Mouse (Mus musculus) embryonic facial prominence, embryonic 10.5 days (tissue): ENCODE measurements around the gene Lipt2. TPM values are rescaled to one million over a fixed set of nuclear protein-coding genes. Genes with fewer than 3 reads are reported as not detected.

Experiments used
- DNase-seq: peaks from one replicate; pipeline ENCODE4 v3.0.0-alpha.2; 2017; ENCODE audit warnings: low spot score
- H3K27ac ChIP-seq: fragments of 300-500 bp; sonication (generic); replicated peaks from 2 replicates; pipeline ENCODE4 v1.5.1; 2016; ENCODE audit warnings: mild to moderate bottlenecking
- H3K27me3 ChIP-seq: fragments of 300-500 bp; sonication (generic); replicated peaks from 2 replicates; pipeline ENCODE4 v1.6.1; 2016; ENCODE audit warnings: low read depth, mild to moderate bottlenecking; ENCODE audit not compliant: poor library complexity, severe bottlenecking
- H3K36me3 ChIP-seq: fragments of 300-500 bp; sonication (generic); replicated peaks from 2 replicates; pipeline ENCODE4 v1.6.1; 2016; ENCODE audit warnings: mild to moderate bottlenecking, moderate library complexity
- H3K4me1 ChIP-seq: fragments of 300-500 bp; sonication (generic); 2 replicates; pipeline ENCODE4 v1.6.1; 2016
- H3K4me3 ChIP-seq: fragments of 300-500 bp; sonication (generic); 2 replicates; pipeline ENCODE4 v1.5.1; 2016; ENCODE audit warnings: mild to moderate bottlenecking, moderate library complexity
- H3K9me3 ChIP-seq: fragments of 300-500 bp; sonication (generic); 2 replicates; pipeline ENCODE4 v1.6.1; 2016; ENCODE audit warnings: mild to moderate bottlenecking
- WGBS: fragments of 180-500 bp; shearing (Covaris S2); methylation state at CpG from one replicate; pipeline ENCODE4 v1.1.7; 2016; 5-methylcytosine and 5-hydroxymethylcytosine counted together
- polyA plus RNA-seq: library from polyadenylated mRNA; unstranded; fragments of >200 nt; fragmentation: Nextera tagmentation; extraction: Ambion mirVana; gene quantifications from 2 replicates; pipeline ENCODE4 v1.2.1, GENCODE M21; 2016

The Lipt2 gene
- polyA plus RNA-seq, 1 experiment from 2014 or later: 28.3 TPM

DNA sequence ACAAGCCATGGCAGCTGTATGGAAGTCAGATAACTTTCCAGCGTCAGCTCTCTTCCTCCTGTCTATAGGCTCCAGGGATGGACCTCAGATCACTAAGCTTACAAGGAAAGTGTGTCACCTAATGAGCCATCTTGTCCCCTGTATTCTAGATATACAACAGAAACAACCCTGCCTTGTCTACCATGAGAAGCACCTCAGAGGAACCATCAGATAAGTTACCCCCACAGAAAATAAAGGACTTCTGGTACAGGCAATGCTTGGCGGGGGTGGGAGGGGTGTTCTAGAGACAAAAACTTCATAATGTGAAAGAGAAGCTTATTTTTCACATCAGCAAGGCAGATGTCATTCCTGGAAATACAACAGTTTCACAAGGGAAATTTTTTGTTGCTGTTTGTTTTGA, 47.1 kb downstream of the Lipt2 start:
- Histone ChIP-seq H3K9me3 (no peaks in the 10 kb centered on the region), H3K27me3 (no peaks in the 10 kb centered on the region), H3K27ac (no peak overlapping the region), H3K36me3 (no peaks in the 10 kb centered on the region), H3K4me1 (peaks cover 37% of the 10 kb centered on the region), H3K4me3 (no peak overlapping the region)
- DNase-seq: no peak
- WGBS: 83% methylated on average over 2 of the region's 2 CpGs

GRCm38 (mm10) chr7:100207886-100208285, 48.8 kb downstream of the Lipt2 start:
- Histone ChIP-seq H3K4me1 (peaks cover 25% of the 10 kb centered on the region), H3K27me3 (no peaks in the 10 kb centered on the region), H3K27ac (no peak overlapping the region), H3K36me3 (no peaks in the 10 kb centered on the region), H3K9me3 (no peaks in the 10 kb centered on the region), H3K4me3 (no peak overlapping the region)
- no peak for DNase-seq

Other genes with a start within 250 kb of the Lipt2 start
- 5.4 and 5.7 TPM in 2 replicates for gene Rnf169, start 178.8 kb upstream of the Lipt2 start, polyA plus RNA-seq
- gene Chrdl2, start 153.1 kb upstream of the Lipt2 start, polyA plus RNA-seq: 0.71 and 0.77 TPM in 2 replicates
- 103 and 106 TPM in 2 replicates for gene Pold3, start 37.7 kb upstream of the Lipt2 start, polyA plus RNA-seq
- gene Kcne3, start 17.2 kb downstream of the Lipt2 start, polyA plus RNA-seq: 17.0 and 19.7 TPM in 2 replicates
- gene Pgm2l1, start 68.1 kb downstream of the Lipt2 start, polyA plus RNA-seq: 4.0 and 4.4 TPM in 2 replicates
- gene P4ha3, start 126.2 kb downstream of the Lipt2 start, polyA plus RNA-seq: 1.6 and 2.3 TPM in 2 replicates
- gene C2cd3, start 213.0 kb downstream of the Lipt2 start, polyA plus RNA-seq: 37.5 and 38.8 TPM in 2 replicates
- 83.0 and 88.8 TPM in 2 replicates for gene Ppme1, start 213.0 kb downstream of the Lipt2 start, polyA plus RNA-seq